Mouse (Mus musculus) heart, postnatal 0 days (tissue): ENCODE measurements around the gene Phf10.

ENCODE experiments used
- CTCF ChIP-seq: IDR thresholded peaks from 2 replicates; pipeline ENCODE4 v1.5.1; 2016; ENCODE audit warnings: antibody characterized with exemption, control low read depth, low read depth
- EP300 ChIP-seq: IDR thresholded peaks from 2 replicates; pipeline ENCODE4 v1.6.1; 2016; ENCODE audit warnings: antibody characterized with exemption, low read depth

GRCm38 (mm10) chr17:14909331-14909730 is 51.7 kb downstream of the Phf10 start:
- TF ChIP-seq CTCF (no peak), EP300 (no peak)
